Mouse (Mus musculus) liver, embryonic 16.5 days (tissue): ENCODE measurements at regions not wholly inside any gene's neighbourhood (a gene's known extent, or its start where the extent isn't known, plus 50 kb on each side); places are given as distances from the start of the nearest gene placed in this dataset.

Experiments
- ATAC-seq: fragments of 200-750 bp; cut with Nextera tagmentation; 2 replicates; pipeline ENCODE4 v1.8.0; 2017; ENCODE audit warnings: low read depth, mild to moderate bottlenecking, moderate number of reproducible peaks, moderate library complexity
- H3K27ac ChIP-seq: fragments of 300-500 bp; sonication (generic); 2 replicates; pipeline ENCODE4 v1.5.1; 2014; ENCODE audit warnings: mild to moderate bottlenecking, low read length
- H3K27me3 ChIP-seq: fragments of 300-500 bp; sonication (generic); 2 replicates; pipeline ENCODE4 v1.6.1; 2014; ENCODE audit warnings: low read depth, low read length, mixed read lengths; ENCODE audit not compliant: control insufficient read depth, insufficient read depth
- H3K36me3 ChIP-seq: fragments of 300-500 bp; sonication (generic); 2 replicates; pipeline ENCODE4 v1.6.1; 2014; ENCODE audit warnings: mild to moderate bottlenecking; ENCODE audit not compliant: control insufficient read depth, insufficient read depth
- H3K4me1 ChIP-seq: fragments of 300-500 bp; sonication (generic); 2 replicates; pipeline ENCODE4 v1.6.1; 2014; ENCODE audit warnings: low read depth, low read length, mixed read lengths; ENCODE audit not compliant: control insufficient read depth
- H3K4me2 ChIP-seq: fragments of 300-500 bp; sonication (generic); 2 replicates; pipeline ENCODE4 v1.6.1; 2014; ENCODE audit warnings: low read depth, low read length, mixed read lengths
- H3K4me3 ChIP-seq: fragments of 300-500 bp; sonication (generic); 2 replicates; pipeline ENCODE4 v1.5.1; 2014; ENCODE audit warnings: low read depth, mild to moderate bottlenecking, low read length
- H3K9ac ChIP-seq: fragments of 300-500 bp; sonication (generic); 2 replicates; pipeline ENCODE4 v1.6.1; 2014; ENCODE audit warnings: low read depth, low read length
- H3K9me3 ChIP-seq: fragments of 300-500 bp; sonication (generic); replicated peaks from 2 replicates; pipeline ENCODE4 v1.6.1; 2016; ENCODE audit warnings: low read length; ENCODE audit not compliant: control insufficient read depth
- WGBS: fragments of 180-500 bp; shearing (Covaris S2); extraction: QIAGEN DNeasy Blood & Tissue Kit; methylation state at CpG from one replicate; pipeline ENCODE4 v1.1.7; 2014; ENCODE audit not compliant: insufficient replicate concordance; 5-methylcytosine and 5-hydroxymethylcytosine counted together

DNA sequence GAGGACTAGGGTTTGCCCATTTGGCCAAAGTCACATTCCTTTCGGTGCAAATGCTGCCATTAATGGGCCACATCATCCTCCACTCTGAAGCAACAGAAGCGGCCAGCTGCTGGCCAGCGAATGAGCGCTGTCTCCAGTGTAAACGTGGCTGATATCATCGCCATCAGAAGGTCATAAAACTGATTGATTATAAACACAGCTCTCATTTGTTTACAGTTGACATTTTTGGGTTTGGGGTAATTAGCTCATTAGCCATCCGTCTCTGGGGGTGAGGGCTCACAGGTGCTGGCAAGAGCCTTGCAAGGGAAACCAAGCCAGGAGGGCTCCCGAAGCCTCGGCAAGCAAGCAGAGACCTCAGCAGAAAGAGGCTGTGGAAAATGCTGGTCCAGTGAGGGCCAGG, 101.1 kb upstream of the Bmp4 start:
- Histone ChIP-seq H3K36me3 (no peaks in the 10 kb centered on the region), H3K27me3 (no peaks in the 10 kb centered on the region), H3K4me1 (no peaks in the 10 kb centered on the region), H3K27ac (no peak overlapping the region), H3K4me2 (no peak overlapping the region), H3K9ac (no peak overlapping the region), H3K4me3 (no peak overlapping the region), H3K9me3 (no peaks in the 10 kb centered on the region)
- no peak for ATAC-seq
- 36% methylated on average over 9 of the region's 9 CpGs for WGBS

DNA sequence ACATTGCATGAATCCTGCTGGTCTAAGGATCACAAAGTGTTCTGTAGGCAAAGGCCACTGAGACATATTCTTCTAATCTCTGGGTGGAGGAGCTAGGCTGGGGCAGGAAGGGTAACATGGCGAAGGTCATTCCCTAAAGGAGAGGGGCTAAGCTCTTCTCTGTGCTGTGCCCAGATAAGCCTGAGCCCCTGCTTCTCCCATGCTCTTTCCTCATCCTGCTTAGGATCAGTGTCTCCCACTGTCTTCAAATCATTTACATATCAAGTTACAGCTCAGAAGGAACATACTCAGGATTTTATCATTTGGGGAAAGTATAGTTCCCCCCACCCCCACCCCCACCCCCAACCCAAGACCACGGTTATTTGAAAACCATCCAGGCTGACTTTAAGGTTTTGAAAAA, 100.7 kb upstream of the Bmp4 start:
- Histone ChIP-seq H3K9me3 (no peaks in the 10 kb centered on the region), H3K27ac (no peak overlapping the region), H3K9ac (no peak overlapping the region), H3K4me1 (no peaks in the 10 kb centered on the region), H3K27me3 (no peaks in the 10 kb centered on the region), H3K4me3 (no peak overlapping the region), H3K4me2 (no peak overlapping the region), H3K36me3 (no peaks in the 10 kb centered on the region)
- no peak for ATAC-seq
- 40% methylated on average over 2 of the region's 2 CpGs for WGBS

DNA sequence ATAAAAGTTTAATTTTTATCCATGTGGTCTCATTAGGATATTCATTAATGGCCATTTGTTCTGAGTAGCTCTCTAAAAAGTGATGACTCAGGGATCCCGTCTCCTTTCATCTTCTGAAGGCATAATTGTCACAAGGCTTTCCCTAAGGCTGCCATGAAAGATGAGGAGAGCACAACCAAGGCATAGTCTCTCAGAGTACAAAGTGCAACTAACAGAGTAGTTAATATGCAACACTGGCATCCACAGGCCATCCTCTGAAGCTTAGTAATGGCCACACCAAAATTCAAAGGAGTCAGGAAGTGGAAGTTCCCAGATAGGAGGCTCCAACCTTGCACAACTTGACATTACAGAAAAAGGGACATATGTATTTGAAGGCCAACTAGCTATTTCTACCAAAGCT, 97.1 kb upstream of the Bmp4 start:
- Histone ChIP-seq H3K9me3 (no peaks in the 10 kb centered on the region), H3K4me2 (no peak overlapping the region), H3K27ac (no peak overlapping the region), H3K4me3 (no peak overlapping the region), H3K9ac (no peak overlapping the region), H3K4me1 (no peaks in the 10 kb centered on the region), H3K36me3 (no peaks in the 10 kb centered on the region), H3K27me3 (no peaks in the 10 kb centered on the region)
- no peak for ATAC-seq
- WGBS = 69% methylated on average over 1 of the region's 1 CpGs

DNA sequence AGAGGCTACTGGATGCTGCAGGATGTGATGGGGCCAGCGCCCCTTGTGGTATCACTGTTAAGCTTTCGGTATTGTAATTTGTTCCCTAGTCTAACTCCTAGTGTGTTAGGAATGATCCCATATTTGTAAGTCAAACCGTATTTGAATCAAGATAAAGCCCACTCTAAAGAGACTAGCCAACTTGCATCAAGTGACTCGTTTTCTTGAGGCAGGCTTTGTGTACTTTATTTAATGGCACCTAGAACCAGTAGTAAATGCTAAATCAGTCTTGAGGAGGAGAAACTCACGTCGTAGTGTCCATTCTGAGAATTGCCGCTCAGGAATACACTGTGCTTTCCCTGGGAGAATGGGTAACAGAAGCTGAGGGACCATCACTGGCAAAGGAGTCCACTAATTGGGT, 89.9 kb upstream of the Bmp4 start:
- no peaks in the 10 kb centered on the region for H3K4me1 ChIP-seq
- 68% methylated on average over 7 of the region's 7 CpGs for WGBS
- no peak overlapping the region for H3K4me2 ChIP-seq
- no peaks in the 10 kb centered on the region for H3K27me3 ChIP-seq
- no peaks in the 10 kb centered on the region for H3K9me3 ChIP-seq
- H3K9ac ChIP-seq = no peak overlapping the region
- no peaks in the 10 kb centered on the region for H3K36me3 ChIP-seq
- H3K4me3 ChIP-seq = no peak overlapping the region
- H3K27ac ChIP-seq = no peak overlapping the region
- no peak for ATAC-seq

DNA sequence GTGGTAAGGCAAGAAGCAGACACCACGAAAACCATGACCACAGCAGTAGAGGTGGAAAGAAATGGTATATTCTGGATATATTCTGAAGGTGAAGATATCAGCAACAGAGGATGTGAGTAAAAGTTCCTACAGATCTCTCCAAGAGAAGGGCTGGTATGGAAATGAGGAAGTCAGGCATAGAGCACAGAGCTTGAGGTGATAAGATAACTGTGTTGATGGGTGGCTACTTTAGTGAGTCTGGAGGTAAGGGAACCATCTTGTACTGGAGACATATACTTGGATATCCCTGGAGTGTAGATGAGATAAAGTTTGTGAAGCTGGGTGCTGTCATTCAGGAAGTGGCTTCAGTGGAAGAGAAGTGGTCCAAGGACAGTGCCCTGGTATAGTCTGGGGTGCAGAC, 85.5 kb upstream of the Bmp4 start:
- Histone ChIP-seq H3K9ac (no peak overlapping the region), H3K27ac (no peak overlapping the region), H3K4me1 (no peaks in the 10 kb centered on the region), H3K4me2 (no peak overlapping the region), H3K27me3 (no peaks in the 10 kb centered on the region), H3K9me3 (no peaks in the 10 kb centered on the region), H3K4me3 (no peak overlapping the region), H3K36me3 (no peaks in the 10 kb centered on the region)
- ATAC-seq = no peak
- WGBS = 23% methylated on average over 1 of the region's 1 CpGs

DNA sequence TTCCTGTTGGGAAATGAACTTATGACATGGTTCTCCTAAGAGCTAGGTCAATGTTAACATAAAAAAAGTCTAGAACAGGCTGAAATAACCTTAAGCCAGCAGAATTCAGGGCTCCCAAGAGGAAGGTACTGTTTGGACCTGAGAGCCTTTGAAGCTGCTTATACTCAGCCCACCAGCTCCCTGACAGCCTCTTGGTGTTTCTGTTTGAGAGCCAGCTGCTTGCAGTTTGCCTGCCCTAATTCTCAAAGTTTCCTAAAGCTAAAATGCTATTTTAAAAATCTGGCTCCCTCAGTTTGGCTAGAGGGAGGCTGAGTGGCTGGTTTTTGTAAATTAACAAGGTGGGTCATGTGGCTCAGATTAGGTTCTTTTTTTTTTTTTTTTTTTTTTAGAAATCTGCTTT, 72.5 kb upstream of the Bmp4 start:
- no peak for ATAC-seq
- no peaks in the 10 kb centered on the region for H3K4me1 ChIP-seq

DNA sequence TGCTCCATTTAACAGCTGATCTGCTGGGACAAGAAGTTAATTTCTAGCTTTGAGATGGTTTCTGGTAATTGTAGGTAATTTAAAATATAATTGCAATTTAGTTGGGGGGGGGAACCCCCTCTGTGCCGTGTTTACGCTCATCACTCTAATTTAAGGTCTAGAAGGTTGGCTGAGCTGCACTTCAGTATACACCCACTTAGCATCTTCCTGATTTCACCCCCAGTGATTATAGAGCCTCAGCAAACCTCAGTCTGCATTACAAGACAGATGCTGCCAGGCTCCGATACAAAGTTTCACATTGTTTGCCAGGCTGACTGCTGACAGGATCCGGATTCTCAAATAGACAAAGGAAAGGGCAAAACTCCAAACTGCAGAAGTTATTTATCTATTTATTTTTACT, 71.5 kb upstream of the Bmp4 start:
- no peak overlapping the region for H3K4me3 ChIP-seq
- no peak for ATAC-seq
- H3K9ac ChIP-seq = no peak overlapping the region
- 76% methylated on average over 4 of the region's 4 CpGs for WGBS
- no peaks in the 10 kb centered on the region for H3K36me3 ChIP-seq
- H3K4me1 ChIP-seq = no peaks in the 10 kb centered on the region
- H3K27ac ChIP-seq = no peak overlapping the region
- no peak overlapping the region for H3K4me2 ChIP-seq
- H3K27me3 ChIP-seq = no peaks in the 10 kb centered on the region
- H3K9me3 ChIP-seq = no peaks in the 10 kb centered on the region

More for the DNA sequence above, 72.5 kb upstream of the Bmp4 start:
- Histone ChIP-seq H3K9me3 (no peaks in the 10 kb centered on the region), H3K27ac (no peak overlapping the region), H3K4me3 (no peak overlapping the region), H3K27me3 (no peaks in the 10 kb centered on the region), H3K9ac (no peak overlapping the region), H3K36me3 (no peaks in the 10 kb centered on the region), H3K4me2 (no peak overlapping the region)

DNA sequence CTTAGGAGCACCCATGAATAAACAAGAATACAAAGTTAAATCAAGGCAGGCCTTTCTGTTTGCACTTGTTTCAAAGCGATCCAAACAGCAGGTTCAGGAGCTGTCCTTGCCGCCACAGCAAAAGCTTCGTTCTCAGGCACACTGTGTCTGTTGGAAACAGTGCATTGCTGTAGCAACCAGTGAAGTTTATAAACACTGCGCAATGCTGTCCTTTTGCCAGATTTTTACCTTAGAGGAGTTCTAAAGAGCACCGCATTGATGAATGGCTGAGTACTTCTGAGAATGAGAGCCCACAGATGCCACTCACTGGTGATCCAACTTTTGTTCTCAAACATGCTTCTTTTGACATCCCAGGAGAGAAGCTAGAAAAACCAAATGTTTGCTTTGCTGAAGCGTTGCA, 64.0 kb upstream of the Bmp4 start:
- Histone ChIP-seq H3K27ac (no peak overlapping the region), H3K27me3 (no peaks in the 10 kb centered on the region), H3K9ac (no peak overlapping the region), H3K9me3 (no peaks in the 10 kb centered on the region), H3K4me3 (no peak overlapping the region), H3K36me3 (no peaks in the 10 kb centered on the region), H3K4me1 (no peaks in the 10 kb centered on the region), H3K4me2 (no peak overlapping the region)
- WGBS = 61% methylated on average over 6 of the region's 6 CpGs
- ATAC-seq = no peak

DNA sequence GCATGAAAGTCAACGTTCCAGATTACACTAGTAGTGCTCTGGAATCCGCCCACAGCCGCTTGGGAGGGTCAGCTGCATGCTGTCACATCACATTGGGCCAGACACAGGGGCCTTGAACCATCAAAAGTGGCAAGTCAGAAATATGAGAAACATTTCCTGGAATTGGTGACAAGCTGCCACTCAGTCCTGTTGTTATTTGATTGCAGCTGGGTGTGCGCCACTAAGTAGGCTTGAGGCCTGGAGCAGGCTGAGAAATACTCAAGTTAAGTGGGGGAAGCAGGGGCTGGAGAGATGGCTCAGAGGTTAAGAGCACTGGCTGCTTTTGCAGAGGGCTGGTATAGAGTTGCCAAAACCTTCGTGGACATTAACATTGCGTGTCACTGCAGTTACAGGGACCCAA, 51.2 kb upstream of the Bmp4 start:
- H3K9me3 ChIP-seq = no peaks in the 10 kb centered on the region
- no peak overlapping the region for H3K4me3 ChIP-seq
- no peak overlapping the region for H3K9ac ChIP-seq
- H3K27ac ChIP-seq = no peak overlapping the region
- no peak overlapping the region for H3K4me2 ChIP-seq
- H3K27me3 ChIP-seq = no peaks in the 10 kb centered on the region
- H3K36me3 ChIP-seq = no peaks in the 10 kb centered on the region
- ATAC-seq = no peak
- WGBS = 86% methylated on average over 6 of the region's 6 CpGs
- no peaks in the 10 kb centered on the region for H3K4me1 ChIP-seq
